Mouse (Mus musculus): Measurements from ENCODE around the gene Epor.

DNA sequence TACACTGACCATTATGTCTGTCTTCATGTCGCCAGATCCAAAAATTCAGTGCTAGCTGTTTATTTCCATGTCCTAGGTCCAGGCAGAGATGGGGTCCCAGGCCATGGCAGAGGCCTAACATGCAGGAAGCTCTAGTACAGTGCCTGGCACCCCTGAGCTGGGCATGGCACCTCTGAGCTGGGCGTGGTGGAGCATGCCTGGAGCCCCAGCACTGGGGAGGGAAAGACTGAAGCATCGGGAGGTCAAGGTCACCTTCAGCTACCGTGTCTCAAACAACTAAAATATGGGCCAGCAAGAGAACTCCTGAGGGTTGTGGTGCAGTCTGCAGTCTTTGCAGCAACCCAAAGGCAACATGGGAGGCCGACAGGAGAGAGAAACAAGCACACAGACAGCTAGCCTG, 4.9 kb downstream of the Epor start:
- no peak for TF ChIP-seq CTCF (IDR thresholded peaks at IDR 0.05; ENCODE audit: low read depth, low read length)
- TF ChIP-seq POLR2A (IDR thresholded peaks at IDR 0.05; ENCODE audit: extremely low read depth, insufficient read depth, low read length), result no peak

Data from liver, adult 2 months (tissue).